Mouse (Mus musculus) G1E (cell line): ENCODE data around the gene Tas2r104. TPM values are rescaled to one million over a fixed set of nuclear protein-coding genes. Genes with fewer than 3 reads are reported as not detected.

Source experiments
- ATAC-seq: 2 replicates; pipeline ENCODE4 v1.8.0; 2016; ENCODE audit warnings: mild to moderate bottlenecking; ENCODE audit not compliant: insufficient number of reproducible peaks, poor library complexity, low FRiP score, severe bottlenecking; ENCODE audit errors: extremely low read depth
- DNase-seq: peaks from one replicate; pipeline ENCODE4 v3.0.0; 2012; ENCODE audit warnings: low spot score
- H3K27me3 ChIP-seq: 2 replicates; pipeline ENCODE4 v1.6.1; 2012; ENCODE audit warnings: mild to moderate bottlenecking, low read length, inconsistent platforms; ENCODE audit not compliant: insufficient read depth
- H3K36me3 ChIP-seq: replicated peaks from 2 replicates; pipeline ENCODE3; 2012; ENCODE audit warnings: mild to moderate bottlenecking, inconsistent platforms
- H3K4me1 ChIP-seq: 2 replicates; pipeline ENCODE4 v1.6.1; 2012; ENCODE audit warnings: low read depth, low read length, inconsistent platforms, mixed read lengths; ENCODE audit not compliant: insufficient read depth
- H3K4me3 ChIP-seq: 2 replicates; pipeline ENCODE4 v1.5.1; 2012; ENCODE audit warnings: low read depth, mild to moderate bottlenecking, inconsistent platforms, low read length, moderate library complexity, mixed read lengths
- H3K9me3 ChIP-seq: replicated peaks from 2 replicates; pipeline ENCODE4 v1.6.1; 2012; ENCODE audit warnings: inconsistent platforms
- CTCF ChIP-seq: IDR thresholded peaks from 2 replicates; pipeline ENCODE4 v1.5.1; 2012; ENCODE audit warnings: low read depth, low read length, inconsistent platforms, mixed read lengths
- GATA1 ChIP-seq: IDR thresholded peaks from 2 replicates; pipeline ENCODE4 v1.6.1; 2012; ENCODE audit warnings: borderline replicate concordance, low read length, inconsistent platforms, mixed read lengths
- GATA2 ChIP-seq: IDR thresholded peaks from 2 replicates; pipeline ENCODE4 v1.6.1; 2012; ENCODE audit warnings: low read depth, low read length, inconsistent platforms, borderline replicate concordance
- POLR2AphosphoS5 ChIP-seq: IDR thresholded peaks from 2 replicates; pipeline ENCODE4 v1.6.1; 2012; ENCODE audit warnings: low read depth, low read length, inconsistent platforms; ENCODE audit not compliant: insufficient replicate concordance
- TAL1 ChIP-seq: conservative IDR thresholded peaks from 2 replicates; pipeline ENCODE4 v1.6.1; 2012; ENCODE audit warnings: low read depth, low read length, inconsistent platforms, mixed read lengths
- polyA plus RNA-seq: library from polyadenylated mRNA; stranded (reverse); fragments of >175 nt; gene quantifications from 2 replicates; pipeline ENCODE4 v1.2.3, GENCODE M21; 2012
- total RNA-seq, 2 experiments: library from RNA; stranded (forward) in 1 of 2; stranded (reverse) in 1 of 2; fragments of 200-1000 nt in 1 of 2; fragments of >200 nt in 1 of 2; fragmentation: Nextera tagmentation in 1 of 2; gene quantifications; 2 replicates each; pipeline ENCODE4 v1.2.3; 2014 to 2017

Tas2r104 gene
- not detected in 2 replicates for total RNA-seq (2014; fragmentation: Nextera tagmentation)
- total RNA-seq (2017), result not detected in 2 replicates
- polyA plus RNA-seq, result not detected in 2 replicates

- no peaks in the 10 kb centered on the region for H3K27me3 ChIP-seq
- no peaks in the 10 kb centered on the region for H3K36me3 ChIP-seq
- TF ChIP-seq CTCF (no peak), POLR2AphosphoS5 (no peak), GATA1 (no peak), GATA2 (no peak), TAL1 (no peak)
- ATAC-seq, result no peak
- no peak within 1 kb of the TSS for H3K4me3 ChIP-seq
- DNase-seq, result no peak
- H3K9me3 ChIP-seq, result no peaks in the 10 kb centered on the region
- H3K4me1 ChIP-seq, result no peaks in the 10 kb centered on the region
Measured at GRCm38 (mm10) chr6:131685644-131686043, at the start of gene Tas2r104. Gene Tas2r104 (minus strand): TSS chr6:131685744.

- no peak overlapping the region for H3K4me3 ChIP-seq
- no peak for TF ChIP-seq POLR2AphosphoS5
- no peak for TF ChIP-seq GATA2
- no peak for TF ChIP-seq CTCF
- TF ChIP-seq TAL1, result no peak
- TF ChIP-seq GATA1, result no peak
- H3K4me1 ChIP-seq, result no peaks in the 10 kb centered on the region
- no peaks in the 10 kb centered on the region for H3K27me3 ChIP-seq
- no peak for ATAC-seq
- H3K9me3 ChIP-seq, result peaks cover 6% of the 10 kb centered on the region; the same call in 1 of the 2 replicates
- DNase-seq, result no peak
- H3K36me3 ChIP-seq, result no peaks in the 10 kb centered on the region
Measured at GRCm38 (mm10) chr6:131712803-131713202, 27.3 kb upstream of the Tas2r104 start.

- no peak within 1 kb of the TSS for H3K4me3 ChIP-seq
- H3K27me3 ChIP-seq, result no peaks in the 10 kb centered on the region
- no peak for ATAC-seq
- H3K4me1 ChIP-seq, result no peaks in the 10 kb centered on the region
- H3K36me3 ChIP-seq, result no peaks in the 10 kb centered on the region
- no peak for TF ChIP-seq POLR2AphosphoS5
- TF ChIP-seq GATA2, result no peak
- TF ChIP-seq GATA1, result no peak
- no peak for TF ChIP-seq TAL1
- no peak for TF ChIP-seq CTCF
- no peak for DNase-seq
- H3K9me3 ChIP-seq, result 0 out of 2 replicates have a peak, but pooled peaks cover 2% of the 10 kb centered on the region
Measured at GRCm38 (mm10) chr6:131689963-131690362, 4.4 kb upstream of the Tas2r104 start, which contains the start of gene Tas2r114. Gene Tas2r114 (minus strand): TSS chr6:131690063.

- Histone ChIP-seq H3K4me1 (no peaks in the 10 kb centered on the region), H3K4me3 (no peak within 1 kb of the TSS), H3K27me3 (no peaks in the 10 kb centered on the region), H3K9me3 (0 out of 2 replicates have a peak, but pooled peaks cover 2% of the 10 kb centered on the region), H3K36me3 (no peaks in the 10 kb centered on the region)
- DNase-seq (no peak), ATAC-seq (no peak)
- no peak for TF ChIP-seq TAL1
- no peak for TF ChIP-seq GATA1
- no peak for TF ChIP-seq GATA2
- TF ChIP-seq CTCF, result no peak
- TF ChIP-seq POLR2AphosphoS5, result no peak
Measured at GRCm38 (mm10) chr6:131687395-131687794, 1.9 kb upstream of the Tas2r104 start, which contains the start of gene Tas2r105. Gene Tas2r105 (minus strand): TSS chr6:131687495.

- no peak for ATAC-seq
- no peak within 1 kb of the TSS for H3K4me3 ChIP-seq
- 0 out of 2 replicates have a peak, but pooled peaks cover 4% of the 10 kb centered on the region for H3K9me3 ChIP-seq
- H3K27me3 ChIP-seq, result no peaks in the 10 kb centered on the region
- no peaks in the 10 kb centered on the region for H3K36me3 ChIP-seq
- no peak for DNase-seq
- TF ChIP-seq GATA2 (no peak), TAL1 (no peak), POLR2AphosphoS5 (no peak), GATA1 (no peak), CTCF (no peak)
- no peaks in the 10 kb centered on the region for H3K4me1 ChIP-seq
Measured at GRCm38 (mm10) chr6:131678786-131679185, 6.8 kb downstream of the Tas2r104 start, which contains the start of gene Tas2r106. Gene Tas2r106 (minus strand): TSS chr6:131678886.

GRCm38 (mm10) chr6:131660049-131660448, 25.5 kb downstream of the Tas2r104 start, which contains the start of gene Tas2r107:
Gene Tas2r107 (minus strand): TSS chr6:131660149.
- peaks cover 2% of the 10 kb centered on the region; the same call in 1 of the 2 replicates for H3K9me3 ChIP-seq
- H3K27me3 ChIP-seq, result no peaks in the 10 kb centered on the region
- DNase-seq (no peak), ATAC-seq (no peak)
- H3K36me3 ChIP-seq, result no peaks in the 10 kb centered on the region
- TF ChIP-seq POLR2AphosphoS5 (no peak), GATA1 (no peak), TAL1 (no peak), GATA2 (no peak), CTCF (no peak)
- no peak within 1 kb of the TSS for H3K4me3 ChIP-seq
- no peaks in the 10 kb centered on the region for H3K4me1 ChIP-seq

Other genes with a start within 250 kb of the Tas2r104 start
- gene 5430401F13Rik, start 199.3 kb downstream of the Tas2r104 start, total RNA-seq (2014; fragmentation: Nextera tagmentation), result not detected in 2 replicates
- gene 5430401F13Rik, start 199.3 kb downstream of the Tas2r104 start, total RNA-seq (2017), result not detected in 2 replicates
- gene 5430401F13Rik, start 199.3 kb downstream of the Tas2r104 start, polyA plus RNA-seq, result not detected in 2 replicates
- gene Gm6619, start 199.3 kb downstream of the Tas2r104 start, total RNA-seq (2014; fragmentation: Nextera tagmentation), result not detected in 2 replicates
- gene Gm6619, start 199.3 kb downstream of the Tas2r104 start, total RNA-seq (2017), result 0.23 TPM in 1 of 2 replicates, not detected in the other
- not detected in 2 replicates for gene Gm6619, start 199.3 kb downstream of the Tas2r104 start, polyA plus RNA-seq
- gene Tas2r130, start 54.8 kb downstream of the Tas2r104 start, total RNA-seq (2014; fragmentation: Nextera tagmentation), result not detected in 2 replicates
- gene Tas2r130, start 54.8 kb downstream of the Tas2r104 start, total RNA-seq (2017), result 0.27 and 0.35 TPM in 2 replicates
- not detected in 2 replicates for gene Tas2r130, start 54.8 kb downstream of the Tas2r104 start, polyA plus RNA-seq
- not detected in 2 replicates for gene Tas2r107, start 25.6 kb downstream of the Tas2r104 start, total RNA-seq (2014; fragmentation: Nextera tagmentation)
- gene Tas2r107, start 25.6 kb downstream of the Tas2r104 start, total RNA-seq (2017), result not detected in 2 replicates
- not detected in 2 replicates for gene Tas2r107, start 25.6 kb downstream of the Tas2r104 start, polyA plus RNA-seq
- gene Tas2r106, start 6.9 kb downstream of the Tas2r104 start, total RNA-seq (2014; fragmentation: Nextera tagmentation), result not detected in 2 replicates
- 0.22 TPM in 1 of 2 replicates, not detected in the other for gene Tas2r106, start 6.9 kb downstream of the Tas2r104 start, total RNA-seq (2017)
- not detected in 2 replicates for gene Tas2r106, start 6.9 kb downstream of the Tas2r104 start, polyA plus RNA-seq
- not detected in 2 replicates for gene Tas2r105, start 1.8 kb upstream of the Tas2r104 start, total RNA-seq (2014; fragmentation: Nextera tagmentation)
- not detected in 2 replicates for gene Tas2r105, start 1.8 kb upstream of the Tas2r104 start, total RNA-seq (2017)
- not detected in 2 replicates for gene Tas2r105, start 1.8 kb upstream of the Tas2r104 start, polyA plus RNA-seq
- gene Tas2r114, start 4.3 kb upstream of the Tas2r104 start, total RNA-seq (2014; fragmentation: Nextera tagmentation), result not detected in 2 replicates
- gene Tas2r114, start 4.3 kb upstream of the Tas2r104 start, total RNA-seq (2017), result 0.38 TPM in 1 of 2 replicates, not detected in the other
- not detected in 2 replicates for gene Tas2r114, start 4.3 kb upstream of the Tas2r104 start, polyA plus RNA-seq